Mouse (Mus musculus) MEL (cell line): ENCODE measurements around the gene Abcb9. TPM values are rescaled to one million over a fixed set of nuclear protein-coding genes. Genes with fewer than 3 reads are reported as not detected.

ENCODE experiments used
- DNase-seq: peaks from one replicate; pipeline ENCODE4 v3.0.0; 2011; ENCODE audit warnings: low read depth, low spot score
- H3K27ac ChIP-seq: 2 replicates; pipeline ENCODE4 v1.5.1; 2012; ENCODE audit warnings: low read depth, mild to moderate bottlenecking, control low read depth, low read length, moderate library complexity; ENCODE audit not compliant: control insufficient read depth
- H3K27me3 ChIP-seq, 2 experiments: fragments of 150-350 bp in 1 of 2; sonication (generic) in 1 of 2; 2 replicates each; pipeline ENCODE4 v1.6.1; 2012; ENCODE audit warnings: low read length in 2 of 2, mild to moderate bottlenecking in 2 of 2, improper control_type of control experiment in 1 of 2, moderate library complexity in 1 of 2; ENCODE audit not compliant: insufficient read depth in 2 of 2, control insufficient read depth in 1 of 2
- H3K36me3 ChIP-seq, 2 experiments: 2 replicates each; pipeline ENCODE4 v1.6.1; 2012 to 2014; ENCODE audit warnings: low read length in 2 of 2, improper control_type of control experiment in 1 of 2, inconsistent platforms in 1 of 2, mild to moderate bottlenecking in 1 of 2; ENCODE audit not compliant: insufficient read depth in 2 of 2, control insufficient read depth in 1 of 2
- H3K4me1 ChIP-seq, 2 experiments: fragments of 150-350 bp in 1 of 2; sonication (generic) in 1 of 2; 2 replicates each; pipeline ENCODE4 v1.6.1; 2012; ENCODE audit warnings: low read length in 2 of 2, improper control_type of control experiment in 1 of 2, mild to moderate bottlenecking in 1 of 2; ENCODE audit not compliant: insufficient read depth in 2 of 2, control insufficient read depth in 1 of 2
- H3K4me3 ChIP-seq, 2 experiments: fragments of 150-350 bp in 1 of 2; sonication (generic) in 1 of 2; 2 replicates each; pipeline ENCODE4 v1.5.1; 2012; ENCODE audit warnings: low read depth in 2 of 2, low read length in 2 of 2, mild to moderate bottlenecking in 2 of 2, moderate library complexity in 2 of 2, control low read depth in 1 of 2, improper control_type of control experiment in 1 of 2; ENCODE audit not compliant: control insufficient read depth in 1 of 2, insufficient read depth in 1 of 2
- H3K79me2 ChIP-seq: 2 replicates; pipeline ENCODE4 v1.6.1; 2012; ENCODE audit warnings: mild to moderate bottlenecking, low read length, moderate library complexity; ENCODE audit not compliant: control insufficient read depth, poor library complexity, insufficient read depth
- H3K9ac ChIP-seq: 2 replicates; pipeline ENCODE4 v1.6.1; 2012; ENCODE audit warnings: low read depth, mild to moderate bottlenecking, control low read depth, low read length, moderate library complexity; ENCODE audit not compliant: control insufficient read depth, poor library complexity, severe bottlenecking
- H3K9me3 ChIP-seq: fragments of 150-350 bp; sonication (generic); replicated peaks from 2 replicates; pipeline ENCODE4 v1.6.1; 2012; ENCODE audit warnings: mild to moderate bottlenecking, low read length, improper control_type of control experiment, moderate library complexity; ENCODE audit not compliant: insufficient read depth
- BHLHE40 ChIP-seq: IDR thresholded peaks from 2 replicates; pipeline ENCODE4 v1.6.1; 2012; ENCODE audit warnings: low read depth, mild to moderate bottlenecking, inconsistent platforms, low read length, improper control_type of control experiment, borderline replicate concordance
- CHD2 ChIP-seq: IDR thresholded peaks from 2 replicates; pipeline ENCODE4 v1.6.1; 2011; ENCODE audit warnings: low read length, improper control_type of control experiment
- CTCF ChIP-seq, 3 experiments: IDR thresholded peaks in 2 of 3; conservative IDR thresholded peaks in 1 of 3; 2 replicates each; pipeline ENCODE4 v1.5.1; 2011 to 2012; ENCODE audit warnings: low read length in 3 of 3, low read depth in 2 of 3, mild to moderate bottlenecking in 2 of 3, improper control_type of control experiment in 1 of 3, inconsistent platforms in 1 of 3, mixed read lengths in 1 of 3, moderate library complexity in 1 of 3; ENCODE audit not compliant: control insufficient read depth in 1 of 3, insufficient read depth in 1 of 3, poor library complexity in 1 of 3, severe bottlenecking in 1 of 3
- E2F4 ChIP-seq: IDR thresholded peaks from 2 replicates; pipeline ENCODE4 v1.6.1; 2011; ENCODE audit warnings: low read depth, low read length, improper control_type of control experiment, borderline replicate concordance
- ELF1 ChIP-seq: IDR thresholded peaks from 2 replicates; pipeline ENCODE4 v1.6.1; 2014; ENCODE audit warnings: low read depth, mild to moderate bottlenecking, inconsistent platforms, low read length, improper control_type of control experiment, moderate library complexity
- ETS1 ChIP-seq: IDR thresholded peaks from 2 replicates; pipeline ENCODE4 v1.6.1; 2012; ENCODE audit warnings: low read depth, mild to moderate bottlenecking, inconsistent platforms, low read length, improper control_type of control experiment, moderate library complexity
- GABPA ChIP-seq: IDR thresholded peaks from 2 replicates; pipeline ENCODE4 v1.6.1; 2012; ENCODE audit warnings: low read depth, mild to moderate bottlenecking, inconsistent platforms, low read length, improper control_type of control experiment, moderate library complexity
- GATA1 ChIP-seq: IDR thresholded peaks from 2 replicates; pipeline ENCODE4 v1.6.1; 2011; ENCODE audit warnings: low read depth, low read length, improper control_type of control experiment
- HCFC1 ChIP-seq: IDR thresholded peaks from 2 replicates; pipeline ENCODE4 v1.6.1; 2012; ENCODE audit warnings: low read depth, mild to moderate bottlenecking, inconsistent platforms, low read length, improper control_type of control experiment, moderate library complexity
- JUND ChIP-seq: IDR thresholded peaks from 2 replicates; pipeline ENCODE4 v1.6.1; 2011; ENCODE audit warnings: low read depth, mild to moderate bottlenecking, improper control_type of control experiment, low read length
- MAX ChIP-seq: IDR thresholded peaks from 2 replicates; pipeline ENCODE4 v1.6.1; 2011; ENCODE audit warnings: low read length, improper control_type of control experiment
- MAZ ChIP-seq: IDR thresholded peaks from 2 replicates; pipeline ENCODE4 v1.6.1; 2012; ENCODE audit warnings: low read depth, mild to moderate bottlenecking, inconsistent platforms, low read length, improper control_type of control experiment
- MEF2A ChIP-seq: IDR thresholded peaks from 2 replicates; pipeline ENCODE4 v1.6.1; 2014; ENCODE audit warnings: low read depth, mild to moderate bottlenecking, inconsistent platforms, low read length, improper control_type of control experiment; ENCODE audit not compliant: poor library complexity, insufficient replicate concordance, severe bottlenecking; ENCODE audit errors: extremely low read depth
- NELFE ChIP-seq: IDR thresholded peaks from 2 replicates; pipeline ENCODE4 v1.6.1; 2011; ENCODE audit warnings: low read depth, low read length, improper control_type of control experiment
- NRF1 ChIP-seq: IDR thresholded peaks from 2 replicates; pipeline ENCODE4 v1.6.1; 2014; ENCODE audit warnings: low read depth, mild to moderate bottlenecking, inconsistent platforms, low read length, improper control_type of control experiment, moderate library complexity; ENCODE audit not compliant: poor library complexity, insufficient read depth, severe bottlenecking
- POLR2A ChIP-seq, 2 experiments: IDR thresholded peaks; 2 replicates each; pipeline ENCODE4 v1.6.1; 2011 to 2012; ENCODE audit warnings: low read length in 2 of 2, mild to moderate bottlenecking in 2 of 2, control low read depth in 1 of 2, improper control_type of control experiment in 1 of 2, low read depth in 1 of 2, moderate library complexity in 1 of 2; ENCODE audit not compliant: control insufficient read depth in 1 of 2, insufficient read depth in 1 of 2, poor library complexity in 1 of 2
- POLR2AphosphoS2 ChIP-seq: IDR thresholded peaks from 2 replicates; pipeline ENCODE4 v1.6.1; 2011; ENCODE audit warnings: low read length, improper control_type of control experiment
- POLR2AphosphoS5 ChIP-seq: IDR thresholded peaks from 2 replicates; pipeline ENCODE4 v1.6.1; 2012; ENCODE audit warnings: low read depth, borderline replicate concordance, mild to moderate bottlenecking, inconsistent platforms, low read length, moderate library complexity, mixed read lengths
- RAD21 ChIP-seq: IDR thresholded peaks from 2 replicates; pipeline ENCODE4 v1.6.1; 2011; ENCODE audit warnings: mild to moderate bottlenecking, low read depth, low read length, improper control_type of control experiment
- RCOR1 ChIP-seq: IDR thresholded peaks from 2 replicates; pipeline ENCODE4 v1.6.1; 2012; ENCODE audit warnings: low read depth, mild to moderate bottlenecking, inconsistent platforms, low read length, improper control_type of control experiment
- SMC3 ChIP-seq: IDR thresholded peaks from 2 replicates; pipeline ENCODE4 v1.6.1; 2011; ENCODE audit warnings: low read depth, low read length, improper control_type of control experiment
- TAL1 ChIP-seq: IDR thresholded peaks from 2 replicates; pipeline ENCODE4 v1.6.1; 2012; ENCODE audit warnings: mild to moderate bottlenecking, inconsistent platforms, low read length, moderate library complexity, mixed read lengths
- TBP ChIP-seq: IDR thresholded peaks from 2 replicates; pipeline ENCODE4 v1.8.0; 2011; ENCODE audit warnings: low read depth, low read length, improper control_type of control experiment
- TCF12 ChIP-seq: IDR thresholded peaks from 2 replicates; pipeline ENCODE4 v1.6.1; 2014; ENCODE audit warnings: low read depth, mild to moderate bottlenecking, inconsistent platforms, low read length, improper control_type of control experiment, moderate library complexity
- USF2 ChIP-seq, 2 experiments: IDR thresholded peaks; 2 replicates each; pipeline ENCODE4 v1.6.1; 2011 to 2012; ENCODE audit warnings: improper control_type of control experiment in 2 of 2, low read length in 2 of 2, borderline replicate concordance in 1 of 2, inconsistent platforms in 1 of 2, low read depth in 1 of 2, mild to moderate bottlenecking in 1 of 2; ENCODE audit not compliant: insufficient read depth in 1 of 2
- ZC3H11A ChIP-seq: IDR thresholded peaks from 2 replicates; pipeline ENCODE4 v1.6.1; 2012; ENCODE audit warnings: low read depth, mild to moderate bottlenecking, inconsistent platforms, low read length, improper control_type of control experiment
- ZKSCAN1 ChIP-seq: IDR thresholded peaks from 2 replicates; pipeline ENCODE4 v1.6.1; 2012; ENCODE audit warnings: low read depth, mild to moderate bottlenecking, inconsistent platforms, low read length, improper control_type of control experiment, moderate library complexity
- ZMIZ1 ChIP-seq: IDR thresholded peaks from 2 replicates; pipeline ENCODE4 v1.6.1; 2012; ENCODE audit warnings: low read depth, mild to moderate bottlenecking, inconsistent platforms, low read length, improper control_type of control experiment, moderate library complexity
- ZNF384 ChIP-seq: IDR thresholded peaks from 2 replicates; pipeline ENCODE4 v1.6.1; 2012; ENCODE audit warnings: low read depth, mild to moderate bottlenecking, inconsistent platforms, low read length, improper control_type of control experiment
- polyA plus RNA-seq, 2 experiments: library from polyadenylated mRNA; stranded (reverse) in 1 of 2; unstranded in 1 of 2; fragments of >175 nt in 1 of 2; fragments of >200 nt in 1 of 2; gene quantifications; 2 replicates each; pipeline versions ENCODE4 v1.2.1 to v1.2.4; 2012; ENCODE audit warnings: low replicate concordance in 2 of 2, low read depth in 1 of 2; ENCODE audit not compliant: insufficient read length in 2 of 2, insufficient read depth in 1 of 2, missing spikeins in 1 of 2
- total RNA-seq: library from RNA; depleted of rRNA; stranded (reverse); fragments of 300-350 nt; gene quantifications from 2 replicates; pipeline ENCODE4 v1.2.3, GENCODE M21; 2012

The Abcb9 gene
- total and polyA plus RNA-seq, 3 experiments: 2.4 to 8.1 TPM; not detected in 1

GRCm38 (mm10) chr5:124030386-124031067 lies 65.1 kb downstream of the Abcb9 start:
- Histone ChIP-seq H3K9ac (peak overlapping the region; percentile 73), H3K4me1 (peaks cover 24 to 41% of the 10 kb centered on the region in 2 experiments), H3K4me3 (peak overlapping the region; percentile 73 to 90), H3K27me3 (no peaks in the 10 kb centered on the region), H3K79me2 (peaks cover 61% of the 10 kb centered on the region), H3K27ac (peak overlapping the region; percentile 81), H3K9me3 (no peaks in the 10 kb centered on the region), H3K36me3 (peaks cover 2 to 45% of the 10 kb centered on the region in 2 experiments)
- TF ChIP-seq TBP (no peak), POLR2AphosphoS5 (no peak), SMC3 (no peak)
- peak; percentile 62 for DNase-seq

GRCm38 (mm10) chr5:124029220-124030035 lies 66.2 kb downstream of the Abcb9 start:
- peak; percentile 55 for DNase-seq
- peak overlapping the region; percentile 29 for H3K27ac ChIP-seq
- peak overlapping the region; percentile 27 to 90 for H3K4me3 ChIP-seq
- peaks cover 24 to 46% of the 10 kb centered on the region in 2 experiments for H3K4me1 ChIP-seq
- H3K36me3 ChIP-seq: peaks cover 2 to 49% of the 10 kb centered on the region in 2 experiments
- no peaks in the 10 kb centered on the region for H3K9me3 ChIP-seq
- H3K79me2 ChIP-seq: peaks cover 72% of the 10 kb centered on the region
- peak overlapping the region; percentile 73 for H3K9ac ChIP-seq
- no peaks in the 10 kb centered on the region for H3K27me3 ChIP-seq
- TF ChIP-seq ZNF384 (no peak), MAX (peak; percentile 28; the same call in 1 of the 2 replicates), GATA1 (no peak), RCOR1 (0 out of 2 replicates have a peak, but pooled peaks have one; percentile 25), ELF1 (no peak), MEF2A (no peak), ZC3H11A (no peak), POLR2A (IDR thresholded peaks at IDR 0.05; ENCODE audit: control insufficient read depth in 1 of 2, insufficient read depth in 1 of 2, low read depth in 1 of 2, low read length in 2 of 2, poor library complexity in 1 of 2) (no peak), ZMIZ1 (no peak), CTCF (IDR thresholded peaks at IDR 0.05 in 2 of 3, conservative IDR thresholded peaks at IDR 0.05 in 1 of 3; ENCODE audit: control insufficient read depth in 1 of 3, insufficient read depth in 1 of 3, low read depth in 2 of 3, low read length in 3 of 3, poor library complexity in 1 of 3, severe bottlenecking in 1 of 3) (no peak), POLR2AphosphoS2 (no peak), TCF12 (no peak), HCFC1 (no peak), ETS1 (0 out of 2 replicates have a peak, but pooled peaks have one; percentile 12), TAL1 (no peak), BHLHE40 (no peak), NELFE (no peak), POLR2AphosphoS5 (no peak), JUND (no peak), MAZ (no peak), USF2 (IDR thresholded peaks at IDR 0.05; ENCODE audit: borderline replicate concordance in 1 of 2, insufficient read depth in 1 of 2, low read depth in 1 of 2, low read length in 2 of 2) (no peak), CHD2 (no peak), E2F4 (no peak), NRF1 (no peak), RAD21 (no peak), ZKSCAN1 (no peak), GABPA (no peak)
